Mouse (Mus musculus): ENCODE measurements around the gene Apon. TPM values are rescaled to one million over a fixed set of nuclear protein-coding genes. Genes with fewer than 3 reads are reported as not detected.
"Not testable (repeated sequence)": the region's sequence is repeated elsewhere in the genome, so short reads cannot be mapped to it uniquely, and the experiment has no call there.

The Apon gene
- total RNA-seq, 2 experiments from 2014 or later: not detected

- DNase-seq: peak; percentile 88
- intact Hi-C loops (cut with DNase I): no loop called here
Observed at GRCm38 (mm10) chr10:128231697-128232419, 22.0 kb upstream of the Apon start, which contains the start of gene Timeless. Gene Timeless (plus strand): TSS chr10:128232065.

GRCm38 (mm10) chr10:128232420-128232985 is 21.4 kb upstream of the Apon start:
- intact Hi-C loops (cut with DNase I): no loop called here
- peak; percentile 36 for DNase-seq

- intact Hi-C loops (cut with DNase I): no loop called here
- no peak for DNase-seq
Observed at GRCm38 (mm10) chr10:128236321-128236720, 17.6 kb upstream of the Apon start.

GRCm38 (mm10) chr10:128237807-128238480 is 16.0 kb upstream of the Apon start:
- intact Hi-C loops (cut with DNase I): no loop called here
- peak; percentile 40 for DNase-seq

GRCm38 (mm10) chr10:128239140-128239539 is 14.8 kb upstream of the Apon start:
- intact Hi-C loops (cut with DNase I): no loop called here
- no peak for DNase-seq

- intact Hi-C loops (cut with DNase I): no loop called here
Observed at GRCm38 (mm10) chr10:128240131-128240530, 13.8 kb upstream of the Apon start.

GRCm38 (mm10) chr10:128243252-128243651 is 10.6 kb upstream of the Apon start:
- DNase-seq: no peak
- intact Hi-C loops (cut with DNase I): no loop called here

More at GRCm38 (mm10) chr10:128240131-128240530, 13.8 kb upstream of the Apon start:
- no peak for DNase-seq

GRCm38 (mm10) chr10:128244121-128244520 is 9.8 kb upstream of the Apon start:
- intact Hi-C loops (cut with DNase I): no loop called here
- DNase-seq: no peak

- no peak for DNase-seq
- intact Hi-C loops (cut with DNase I): no loop called here
Observed at GRCm38 (mm10) chr10:128247020-128247732, 6.7 kb upstream of the Apon start.

- DNase-seq: no peak
- intact Hi-C loops (cut with DNase I): no loop called here
Observed at GRCm38 (mm10) chr10:128250565-128250964, 3.3 kb upstream of the Apon start.

- no peak for DNase-seq
- intact Hi-C loops (cut with DNase I): no loop called here
Observed at GRCm38 (mm10) chr10:128255925-128256324, 2.0 kb downstream of the Apon start.

GRCm38 (mm10) chr10:128256328-128256727 is 2.4 kb downstream of the Apon start:
- intact Hi-C loops (cut with DNase I): no loop called here
- no peak for DNase-seq

- intact Hi-C loops (cut with DNase I): no loop called here
- no peak for DNase-seq
Observed at GRCm38 (mm10) chr10:128258953-128259352, 5.1 kb downstream of the Apon start.

GRCm38 (mm10) chr10:128259946-128260345 is 6.0 kb downstream of the Apon start:
- intact Hi-C loops (cut with DNase I): no loop called here
- no peak for DNase-seq

- intact Hi-C loops (cut with DNase I); DNase-seq: not testable (repeated sequence)
Observed at GRCm38 (mm10) chr10:128260376-128260775, 6.5 kb downstream of the Apon start.

- intact Hi-C loops (cut with DNase I): no loop called here
- no peak for DNase-seq
Observed at GRCm38 (mm10) chr10:128262300-128262699, 8.4 kb downstream of the Apon start.

- intact Hi-C loops (cut with DNase I): no loop called here
- DNase-seq: no peak
Observed at GRCm38 (mm10) chr10:128263393-128264310, 9.8 kb downstream of the Apon start.

GRCm38 (mm10) chr10:128268371-128268770 is 14.5 kb downstream of the Apon start, which contains the start of gene Apof:
Gene Apof (plus strand): TSS chr10:128268671.
- no peak for DNase-seq
- intact Hi-C loops (cut with DNase I): no loop called here

- no peak for DNase-seq
- intact Hi-C loops (cut with DNase I): no loop called here
Observed at GRCm38 (mm10) chr10:128269206-128269910, 15.5 kb downstream of the Apon start.

Data from left cerebral cortex, postnatal 4 days (tissue).